Mouse (Mus musculus) heart, postnatal 14 days (tissue): ENCODE results near the gene Snd1. TPM values are rescaled to one million over a fixed set of nuclear protein-coding genes. Genes with fewer than 3 reads are reported as not detected.

ENCODE experiments used
- DNase-seq, 2 experiments: peaks; one replicate each; pipeline ENCODE4 v3.0.0; 2021 to 2022
- intact Hi-C: fragments of 180-260 bp; cut with DNase I; formaldehyde crosslinking; loops from one replicate; pipeline ENCODE4 v1.15.1; 2025
- long read RNA-seq, 2 experiments: library from polyadenylated mRNA; stranded (forward); transcript quantifications; one replicate each; pipeline ENCODE4 v2.0.0; 2021
- total RNA-seq, 2 experiments: library from RNA; stranded (reverse); gene quantifications; 2 replicates each; pipeline ENCODE4 v1.2.3; 2021

Snd1 gene
- 10 to 100 TPM; 78.9 to 82.1 TPM for total RNA-seq
- long read RNA-seq, experiment 1, transcript Snd1-201 (24 exons, 3,482 nt): major isoform, 59 of 73 reads
- long read RNA-seq, experiment 1, partial matches to known transcripts: 10 of 73 reads
- long read RNA-seq, experiment 1, other reads (novel, unspliced or antisense): 4 of 73 reads
- long read RNA-seq, experiment 2, transcript Snd1-201 (24 exons, 3,482 nt): major isoform, 45 of 63 reads
- long read RNA-seq, experiment 2, partial matches to known transcripts: 14 of 63 reads
- long read RNA-seq, experiment 2, other reads (novel, unspliced or antisense): 4 of 63 reads

GRCm38 (mm10) chr6:28474839-28475238 is at the start of gene Snd1:
Snd1 (plus strand) TSS chr6:28475139.
- intact Hi-C loops: loop anchor here (5.0 kb wide), 2 partner anchors 48 to 213 kb away; partner anchors contain the start of genes Fscn3 and Gcc1
- no peak for DNase-seq

- intact Hi-C loops: loop anchor here (5.0 kb wide), 1 partner anchor 50 kb away; the partner anchor contains the start of gene Snd1
These were observed 47.7 kb upstream of the Snd1 start, which contains the start of gene Fscn3 for GRCm38 (mm10) chr6:28427096-28427839. Fscn3 (plus strand) TSS chr6:28427789.

GRCm38 (mm10) chr6:28428290-28428689 is 46.6 kb upstream of the Snd1 start, which contains the start of gene Gcc1:
Gcc1 (minus strand) TSS chr6:28428390.
- intact Hi-C loops: loop anchor here (5.0 kb wide), 1 partner anchor 49 kb away; the partner anchor contains the start of gene Snd1
- DNase-seq: no peak

More at GRCm38 (mm10) chr6:28427096-28427839, 47.7 kb upstream of the Snd1 start, which contains the start of gene Fscn3:
- DNase-seq: no peak

- intact Hi-C loops: loop anchor here (5.0 kb wide), 1 partner anchor 47 kb away; the partner anchor contains the start of gene Snd1
- DNase-seq: no peak
These were observed 45.1 kb upstream of the Snd1 start for GRCm38 (mm10) chr6:28429870-28430269.

GRCm38 (mm10) chr6:28430795-28431537 is 44.0 kb upstream of the Snd1 start:
- intact Hi-C loops: no loop called here
- DNase-seq: no peak

- intact Hi-C loops: no loop called here
These were observed 43.4 kb upstream of the Snd1 start for GRCm38 (mm10) chr6:28431538-28431855.

GRCm38 (mm10) chr6:28447937-28448336 is 27.0 kb upstream of the Snd1 start:
- intact Hi-C loops: no loop called here
- no peak for DNase-seq

More at GRCm38 (mm10) chr6:28431538-28431855, 43.4 kb upstream of the Snd1 start:
- DNase-seq: no peak

- DNase-seq: no peak
- intact Hi-C loops: no loop called here
These were observed 25.7 kb upstream of the Snd1 start, which contains the start of gene Pax4 for GRCm38 (mm10) chr6:28449253-28449652. Pax4 (minus strand) TSS chr6:28449353.

GRCm38 (mm10) chr6:28450481-28450880 is 24.5 kb upstream of the Snd1 start:
- DNase-seq: no peak
- intact Hi-C loops: loop anchor here (10.0 kb wide), 1 partner anchor 66 kb away; no protein-coding TSS in a partner anchor

- intact Hi-C loops: loop anchor here (10.0 kb wide), 1 partner anchor 66 kb away; no protein-coding TSS in a partner anchor
- no peak for DNase-seq
These were observed 24.0 kb upstream of the Snd1 start for GRCm38 (mm10) chr6:28450977-28451376.

- intact Hi-C loops: loop anchor here (10.0 kb wide), 1 partner anchor 74 kb away; no protein-coding TSS in a partner anchor
- DNase-seq: no peak
These were observed 15.7 kb upstream of the Snd1 start for GRCm38 (mm10) chr6:28459221-28459668.

- intact Hi-C loops: loop anchor here (1.0 to 5.0 kb wide), 3 partner anchors 121 to 198 kb away; no protein-coding TSS in a partner anchor
- peak; percentile 83 for DNase-seq
These were observed 14.4 kb upstream of the Snd1 start for GRCm38 (mm10) chr6:28460534-28460933.

- intact Hi-C loops: loop anchor here (5.0 kb wide), 1 partner anchor 202 kb away; no protein-coding TSS in a partner anchor
- no peak for DNase-seq
These were observed 10.3 kb upstream of the Snd1 start for GRCm38 (mm10) chr6:28464630-28465029.

GRCm38 (mm10) chr6:28470017-28470602 is 4.8 kb upstream of the Snd1 start:
- intact Hi-C loops: no loop called here

GRCm38 (mm10) chr6:28470621-28471020 is 4.3 kb upstream of the Snd1 start:
- intact Hi-C loops: no loop called here
- no peak for DNase-seq

More at GRCm38 (mm10) chr6:28470017-28470602, 4.8 kb upstream of the Snd1 start:
- DNase-seq: no peak

GRCm38 (mm10) chr6:28471284-28472035 is 3.5 kb upstream of the Snd1 start:
- DNase-seq: no peak
- intact Hi-C loops: no loop called here

GRCm38 (mm10) chr6:28474211-28474610 is 728 bp upstream of the Snd1 start:
- intact Hi-C loops: no loop called here

GRCm38 (mm10) chr6:28479865-28480751 is 5.2 kb downstream of the Snd1 start:
- intact Hi-C loops: loop anchor here (5.0 kb wide), 2 partner anchors 53 to 218 kb away; partner anchors contain the start of genes Fscn3 and Gcc1
- peak; percentile 98 for DNase-seq

More at GRCm38 (mm10) chr6:28474211-28474610, 728 bp upstream of the Snd1 start:
- no peak for DNase-seq
